Mouse (Mus musculus): Measurements from ENCODE around the gene Tmem213. TPM values are rescaled to one million over a fixed set of nuclear protein-coding genes. Genes with fewer than 3 reads are reported as not detected.

Tmem213 gene
- total and polyA plus RNA-seq, 3 experiments, result not detected

DNA sequence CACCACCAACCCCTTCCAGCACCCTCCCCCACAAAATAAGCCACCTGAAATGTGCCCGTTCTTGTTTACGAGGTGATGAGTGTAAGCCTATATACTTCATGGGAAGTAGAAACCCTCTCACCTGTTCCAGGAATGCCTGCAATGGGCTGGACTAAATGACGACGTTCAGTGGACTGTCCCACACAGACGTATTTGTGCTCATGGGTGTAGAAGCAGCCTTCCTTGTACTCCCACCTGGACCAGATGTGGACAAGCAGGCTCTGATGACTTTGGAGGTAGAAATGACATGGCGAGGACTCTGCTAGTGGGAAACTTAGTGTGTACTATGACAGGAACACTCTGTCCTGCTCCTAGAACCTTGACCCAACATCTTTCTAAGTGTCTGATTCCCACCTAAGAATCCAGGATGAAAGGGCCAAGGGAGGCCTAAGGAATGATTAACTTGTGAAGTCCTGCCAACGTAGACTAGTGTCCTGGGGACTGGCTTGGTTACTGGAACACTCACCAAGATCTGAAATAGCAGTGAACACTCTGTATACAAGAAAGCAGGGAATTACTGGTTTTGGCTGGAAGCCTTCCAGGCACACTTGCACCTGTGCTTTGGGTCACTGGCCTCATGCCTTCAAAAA, 15.3 kb downstream of the Tmem213 start, which contains the start of gene Atp6v0a4:
TSS of gene Atp6v0a4 (minus strand) at position 380 of the 629 bp plus-strand sequence.
- no peak for DNase-seq (ENCODE audit: low read depth, low spot score)
- TF ChIP-seq KAT2A (conservative IDR thresholded peaks at IDR 0.05; ENCODE audit: low read depth, low read length) (no peak), CTCF (IDR thresholded peaks at IDR 0.05 in 2 of 3, conservative IDR thresholded peaks at IDR 0.05 in 1 of 3; ENCODE audit: control insufficient read depth in 1 of 3, insufficient read depth in 1 of 3, low read depth in 2 of 3, low read length in 3 of 3, poor library complexity in 1 of 3, severe bottlenecking in 1 of 3) (no peak), ZMIZ1 (IDR thresholded peaks at IDR 0.05; ENCODE audit: low read depth, low read length) (no peak), MEF2A (IDR thresholded peaks at IDR 0.05; ENCODE audit: extremely low read depth, insufficient replicate concordance, low read depth, low read length, poor library complexity, severe bottlenecking) (no peak), POLR2AphosphoS5 (IDR thresholded peaks at IDR 0.05; ENCODE audit: borderline replicate concordance, low read depth, low read length) (no peak), SMC3 (IDR thresholded peaks at IDR 0.05; ENCODE audit: low read depth, low read length) (no peak)
- no peak within 1 kb of the TSS for H3K9ac ChIP-seq (ENCODE audit: control insufficient read depth, low read depth, low read length, poor library complexity, severe bottlenecking)

DNA sequence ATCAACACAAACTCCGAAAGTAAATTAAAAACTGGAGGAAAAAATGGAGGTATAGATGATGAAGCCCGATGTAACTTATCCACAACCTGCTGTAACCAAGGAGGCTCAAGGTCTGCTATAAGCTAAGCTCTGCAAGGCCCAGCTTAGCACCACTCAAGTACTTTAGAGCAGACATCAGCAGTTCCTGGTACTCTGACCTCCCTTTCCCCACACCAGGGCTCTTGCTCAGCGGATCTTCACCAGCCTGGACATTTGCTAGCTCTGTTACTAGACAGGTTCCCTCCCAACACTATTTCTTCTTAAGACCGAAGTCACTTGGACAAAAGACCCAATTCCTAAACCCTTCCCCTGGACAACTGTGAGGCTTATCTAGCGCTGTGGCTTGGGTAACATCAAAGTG, 15.8 kb downstream of the Tmem213 start:
- TF ChIP-seq TBP (IDR thresholded peaks at IDR 0.05; ENCODE audit: low read depth, low read length) (no peak), TCF12 (IDR thresholded peaks at IDR 0.05; ENCODE audit: low read depth, low read length) (no peak), NRF1 (IDR thresholded peaks at IDR 0.05; ENCODE audit: insufficient read depth, low read depth, low read length, poor library complexity, severe bottlenecking) (no peak), POLR2A (IDR thresholded peaks at IDR 0.05; ENCODE audit: control insufficient read depth in 1 of 2, insufficient read depth in 1 of 2, low read depth in 1 of 2, low read length in 2 of 2, poor library complexity in 1 of 2) (no peak), USF1 (IDR thresholded peaks at IDR 0.05; ENCODE audit: low read depth, low read length) (no peak), UBTF (IDR thresholded peaks at IDR 0.05; ENCODE audit: borderline replicate concordance, insufficient read depth, low read depth, low read length) (no peak), JUND (IDR thresholded peaks at IDR 0.05; ENCODE audit: low read depth, low read length) (no peak), GABPA (IDR thresholded peaks at IDR 0.05; ENCODE audit: low read depth, low read length) (no peak), MAZ (IDR thresholded peaks at IDR 0.05; ENCODE audit: low read depth, low read length) (no peak), CTCF (IDR thresholded peaks at IDR 0.05 in 2 of 3, conservative IDR thresholded peaks at IDR 0.05 in 1 of 3; ENCODE audit: control insufficient read depth in 1 of 3, insufficient read depth in 1 of 3, low read depth in 2 of 3, low read length in 3 of 3, poor library complexity in 1 of 3, severe bottlenecking in 1 of 3) (no peak), POLR2AphosphoS5 (IDR thresholded peaks at IDR 0.05; ENCODE audit: borderline replicate concordance, low read depth, low read length) (no peak), RAD21 (IDR thresholded peaks at IDR 0.05; ENCODE audit: low read depth, low read length) (no peak), ZC3H11A (IDR thresholded peaks at IDR 0.05; ENCODE audit: low read depth, low read length) (no peak), BHLHE40 (IDR thresholded peaks at IDR 0.05; ENCODE audit: borderline replicate concordance, low read depth, low read length) (no peak), CHD2 (IDR thresholded peaks at IDR 0.05; ENCODE audit: low read length) (no peak), ZKSCAN1 (IDR thresholded peaks at IDR 0.05; ENCODE audit: low read depth, low read length) (no peak), MEF2A (IDR thresholded peaks at IDR 0.05; ENCODE audit: extremely low read depth, insufficient replicate concordance, low read depth, low read length, poor library complexity, severe bottlenecking) (no peak)
- H3K36me3 ChIP-seq (ENCODE audit: control insufficient read depth in 1 of 2, insufficient read depth in 2 of 2, low read length in 2 of 2), result no peaks in the 10 kb centered on the region
- no peaks in the 10 kb centered on the region for H3K9me3 ChIP-seq (replicated peaks; ENCODE audit: insufficient read depth, low read length)
- no peak overlapping the region for H3K9ac ChIP-seq (ENCODE audit: control insufficient read depth, low read depth, low read length, poor library complexity, severe bottlenecking)
- H3K4me3 ChIP-seq (ENCODE audit: control insufficient read depth in 1 of 2, insufficient read depth in 1 of 2, low read depth in 2 of 2, low read length in 2 of 2), result no peak overlapping the region
- no peak for DNase-seq (ENCODE audit: low read depth, low spot score)
- no peaks in the 10 kb centered on the region for H3K79me2 ChIP-seq (ENCODE audit: control insufficient read depth, insufficient read depth, low read length, poor library complexity)
- H3K27me3 ChIP-seq (ENCODE audit: control insufficient read depth in 1 of 2, insufficient read depth in 2 of 2, low read length in 2 of 2), result no peaks in the 10 kb centered on the region
- H3K4me1 ChIP-seq (ENCODE audit: control insufficient read depth in 1 of 2, insufficient read depth in 2 of 2, low read length in 2 of 2), result no peaks in the 10 kb centered on the region
- no peak overlapping the region for H3K27ac ChIP-seq (ENCODE audit: control insufficient read depth, low read depth, low read length)

More for the DNA sequence above, 15.3 kb downstream of the Tmem213 start, which contains the start of gene Atp6v0a4:
- H3K4me1 ChIP-seq (ENCODE audit: control insufficient read depth in 1 of 2, insufficient read depth in 2 of 2, low read length in 2 of 2), result no peaks in the 10 kb centered on the region
- H3K9me3 ChIP-seq (replicated peaks; ENCODE audit: insufficient read depth, low read length), result no peaks in the 10 kb centered on the region
- no peak within 1 kb of the TSS for H3K4me3 ChIP-seq (ENCODE audit: control insufficient read depth in 1 of 2, insufficient read depth in 1 of 2, low read depth in 2 of 2, low read length in 2 of 2)
- H3K79me2 ChIP-seq (ENCODE audit: control insufficient read depth, insufficient read depth, low read length, poor library complexity), result no peaks in the 10 kb centered on the region
- H3K27me3 ChIP-seq (ENCODE audit: control insufficient read depth in 1 of 2, insufficient read depth in 2 of 2, low read length in 2 of 2), result no peaks in the 10 kb centered on the region
- no peaks in the 10 kb centered on the region for H3K36me3 ChIP-seq (ENCODE audit: control insufficient read depth in 1 of 2, insufficient read depth in 2 of 2, low read length in 2 of 2)
- no peak within 1 kb of the TSS for H3K27ac ChIP-seq (ENCODE audit: control insufficient read depth, low read depth, low read length)

Data from MEL (cell line).